Mouse (Mus musculus) brain, embryonic 14.5 days (tissue): ENCODE data around the gene Pdgfb. TPM values are rescaled to one million over a fixed set of nuclear protein-coding genes. Genes with fewer than 3 reads are reported as not detected.

ENCODE experiments used
- DNase-seq: peaks from one replicate; pipeline ENCODE4 v3.0.0-alpha.2; 2011; ENCODE audit warnings: low read depth
- CTCF ChIP-seq: fragments of 200-500 bp; IDR thresholded peaks from 2 replicates; pipeline ENCODE4 v1.5.1; 2012; ENCODE audit warnings: inconsistent platforms, mild to moderate bottlenecking, moderate library complexity, borderline replicate concordance; ENCODE audit not compliant: insufficient read depth, insufficient read length; ENCODE audit errors: extremely low read depth
- POLR2A ChIP-seq: fragments of 200-500 bp; IDR thresholded peaks from 2 replicates; pipeline ENCODE4 v1.6.1; 2012; ENCODE audit warnings: mild to moderate bottlenecking, inconsistent platforms, borderline replicate concordance; ENCODE audit not compliant: poor library complexity, insufficient read depth, insufficient read length, severe bottlenecking; ENCODE audit errors: extremely low read depth
- polyA plus RNA-seq: library from polyadenylated mRNA; depleted of rRNA; stranded (reverse); fragments of >200 nt; gene quantifications from 2 replicates; pipeline ENCODE4 v1.2.3, GENCODE M21; 2012

Gene Pdgfb
- polyA plus RNA-seq, 1 experiment: 16.8 TPM

- TF ChIP-seq CTCF (no peak), POLR2A (no peak)
- no peak for DNase-seq
Observed at GRCm38 (mm10) chr15:79972186-79972585, 42.6 kb downstream of the Pdgfb start.

GRCm38 (mm10) chr15:79970940-79971339, 43.8 kb downstream of the Pdgfb start, which contains the start of gene Cbx7:
TSS of gene Cbx7 (minus strand) at chr15:79971119.
- TF ChIP-seq CTCF (no peak), POLR2A (no peak)
- DNase-seq: no peak

- DNase-seq: no peak
- TF ChIP-seq POLR2A (no peak), CTCF (no peak)
Observed at GRCm38 (mm10) chr15:79970491-79970890, 44.3 kb downstream of the Pdgfb start.

- no peak for TF ChIP-seq CTCF
- no peak for TF ChIP-seq POLR2A
Observed at GRCm38 (mm10) chr15:79967346-79967745, 47.4 kb downstream of the Pdgfb start.

GRCm38 (mm10) chr15:79964376-79964775, 50.4 kb downstream of the Pdgfb start:
- TF ChIP-seq POLR2A: no peak
- no peak for TF ChIP-seq CTCF
- DNase-seq: no peak

More at GRCm38 (mm10) chr15:79967346-79967745, 47.4 kb downstream of the Pdgfb start:
- no peak for DNase-seq

- DNase-seq: no peak
- TF ChIP-seq POLR2A: no peak
- no peak for TF ChIP-seq CTCF
Observed at GRCm38 (mm10) chr15:79962661-79963060, 52.1 kb downstream of the Pdgfb start.

GRCm38 (mm10) chr15:79961366-79961921, 53.3 kb downstream of the Pdgfb start:
- TF ChIP-seq CTCF (peak; percentile 2; the same call in 1 of the 2 replicates), POLR2A (no peak)
- no peak for DNase-seq

GRCm38 (mm10) chr15:79958418-79958817, 56.4 kb downstream of the Pdgfb start:
- no peak for DNase-seq
- no peak for TF ChIP-seq CTCF
- TF ChIP-seq POLR2A: no peak

- TF ChIP-seq POLR2A (no peak), CTCF (no peak)
- DNase-seq: no peak
Observed at GRCm38 (mm10) chr15:79956559-79956958, 58.2 kb downstream of the Pdgfb start.

GRCm38 (mm10) chr15:79953470-79953869, 61.3 kb downstream of the Pdgfb start:
- DNase-seq: no peak
- TF ChIP-seq CTCF (no peak), POLR2A (no peak)

GRCm38 (mm10) chr15:79952504-79953231, 62.1 kb downstream of the Pdgfb start:
- no peak for DNase-seq
- TF ChIP-seq CTCF (no peak), POLR2A (no peak)

- peak; percentile 35 for DNase-seq
- TF ChIP-seq POLR2A: no peak
- no peak for TF ChIP-seq CTCF
Observed at GRCm38 (mm10) chr15:79951730-79952503, 62.9 kb downstream of the Pdgfb start.
